Mouse (Mus musculus) thymus, postnatal 36 days (tissue): ENCODE measurements at regions not wholly inside any gene's neighbourhood (a gene's known extent, or its start where the extent isn't known, plus 50 kb on each side); places are given as distances from the start of the nearest gene placed in this dataset.
"Not testable (repeated sequence)": the region's sequence is repeated elsewhere in the genome, so short reads cannot be mapped to it uniquely, and the experiment has no call there.

Experiments used
- DNase-seq, 2 experiments: peaks; one replicate each; pipeline ENCODE4 v3.0.0; 2022; ENCODE audit warnings: mixed read lengths in 2 of 2

DNA sequence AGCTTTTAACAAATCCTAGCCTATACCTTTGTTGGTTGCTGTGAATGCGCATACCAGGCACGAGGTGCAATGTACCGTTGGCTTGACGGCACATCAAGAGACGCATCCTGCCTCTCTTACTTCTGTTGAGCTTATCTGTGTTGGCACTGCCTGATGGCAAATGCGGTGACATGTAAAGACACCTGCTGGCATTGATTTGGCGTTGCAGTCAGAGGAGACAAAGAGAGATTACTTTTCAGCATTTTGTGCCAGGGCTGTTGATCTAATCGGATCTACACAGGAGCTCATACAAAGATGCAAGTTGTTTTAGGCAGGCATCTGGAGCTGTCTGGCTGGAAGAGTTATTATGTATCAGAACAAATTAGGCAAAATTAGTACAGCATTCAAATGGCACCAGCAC is 331.5 kb upstream of the Cwc22 start:
- no peak for DNase-seq

- no peak for DNase-seq
Measured at GRCm38 (mm10) chr2:78274122-78274521, 327.9 kb upstream of the Cwc22 start.

DNA sequence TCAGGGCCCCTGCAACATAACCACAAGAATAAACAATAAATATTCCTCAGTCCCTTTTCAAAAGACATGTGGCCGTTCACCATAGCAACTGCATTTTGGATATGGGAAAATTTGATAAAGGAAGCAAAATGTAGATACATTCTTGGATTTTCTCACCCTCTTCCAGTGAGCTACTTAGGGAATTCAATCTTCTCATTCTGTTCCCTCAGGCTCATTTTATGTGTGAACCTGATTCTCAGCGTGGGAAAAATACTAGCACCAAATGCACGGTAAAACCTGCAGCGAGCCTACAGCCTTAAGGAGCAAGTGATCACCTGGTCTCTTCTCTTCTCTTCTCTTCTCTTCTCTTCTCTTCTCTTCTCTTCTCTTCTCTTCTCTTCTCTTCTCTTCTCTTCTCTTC is 322.5 kb upstream of the Cwc22 start:
- DNase-seq: no peak

DNA sequence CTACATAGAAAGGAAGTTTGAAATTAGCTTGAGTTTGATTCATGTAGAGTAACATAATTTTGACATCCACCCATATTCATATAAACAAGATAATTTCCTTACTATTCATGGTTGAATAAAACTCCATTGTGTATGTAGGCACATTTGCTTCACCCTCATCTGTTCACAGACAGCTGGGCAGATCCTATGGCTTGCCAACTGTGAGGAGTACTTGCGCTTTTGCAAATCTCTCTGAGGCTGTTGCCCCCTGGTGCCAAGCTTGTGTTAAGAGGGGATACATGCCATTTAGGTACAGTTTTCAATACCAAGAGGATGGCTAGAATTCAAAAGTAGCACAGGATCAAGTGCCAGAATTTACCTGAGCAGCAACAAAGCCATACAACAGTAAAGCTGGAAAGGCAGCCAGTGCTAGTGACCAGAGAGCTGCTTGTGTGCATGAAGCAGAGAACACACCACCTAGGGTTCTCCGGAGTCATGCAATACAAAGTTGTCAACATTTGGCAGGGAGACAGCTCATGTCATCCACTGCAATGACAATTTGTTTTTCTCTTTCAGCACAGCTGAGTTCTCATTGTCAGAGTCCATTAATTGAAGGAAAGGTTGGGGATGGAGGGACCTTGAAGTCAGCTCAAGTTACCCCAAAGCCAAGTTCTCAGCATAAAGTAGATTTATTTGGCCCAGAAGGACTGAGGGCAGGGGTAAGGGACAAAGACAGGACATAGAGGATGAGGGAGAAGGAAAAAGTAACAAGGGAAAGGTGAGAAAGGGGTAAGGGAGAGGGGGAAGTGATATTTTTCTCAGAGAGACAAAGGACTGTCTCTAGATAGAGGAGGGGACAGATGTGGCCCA is 321.6 kb upstream of the Cwc22 start:
- DNase-seq: no peak

DNA sequence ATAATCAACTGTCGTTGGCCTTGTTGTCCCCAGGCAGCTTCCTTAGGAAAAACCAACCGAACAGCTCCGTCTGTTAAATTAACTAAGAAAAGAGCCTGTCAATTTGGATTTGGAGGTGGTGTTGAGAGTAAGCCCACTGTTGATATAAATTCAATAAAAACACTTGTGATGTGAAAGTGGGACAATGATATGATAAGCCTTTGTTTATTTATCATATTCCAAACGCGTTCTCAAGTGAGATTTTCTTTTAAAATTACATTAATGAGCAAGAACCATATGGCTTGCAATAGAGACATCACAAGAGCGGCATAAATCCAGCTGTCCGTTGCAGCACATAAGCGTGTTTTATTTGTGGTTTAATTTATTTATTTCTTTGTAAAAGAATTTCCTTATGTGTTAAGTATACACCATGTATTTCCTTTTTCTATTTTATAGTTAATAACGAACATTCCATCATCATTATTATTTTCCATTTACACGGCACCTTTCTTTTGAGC is 307.5 kb upstream of the Cwc22 start:
- no peak for DNase-seq

GRCm38 (mm10) chr2:78246354-78246753 is 300.2 kb upstream of the Cwc22 start:
- DNase-seq: no peak

DNA sequence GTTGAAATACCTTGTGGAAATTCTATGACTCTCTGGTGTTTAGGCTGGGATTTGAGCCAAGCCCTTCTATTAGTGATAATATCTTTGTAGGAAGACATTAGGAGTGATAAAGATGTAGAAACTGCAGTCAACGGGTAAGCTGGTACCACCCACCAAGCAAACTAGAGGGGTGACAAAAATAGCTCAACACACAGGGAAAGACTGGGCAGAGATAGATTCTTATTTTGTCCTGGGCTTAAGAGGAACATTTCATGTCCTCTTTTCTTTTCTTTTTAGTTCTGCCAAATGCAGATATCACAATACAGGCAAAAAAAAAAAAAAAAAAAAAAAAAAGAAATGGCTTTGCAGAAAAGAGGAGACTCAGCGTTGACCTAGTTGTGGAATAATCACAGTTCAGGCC is 294.1 kb upstream of the Cwc22 start:
- DNase-seq: no peak

DNA sequence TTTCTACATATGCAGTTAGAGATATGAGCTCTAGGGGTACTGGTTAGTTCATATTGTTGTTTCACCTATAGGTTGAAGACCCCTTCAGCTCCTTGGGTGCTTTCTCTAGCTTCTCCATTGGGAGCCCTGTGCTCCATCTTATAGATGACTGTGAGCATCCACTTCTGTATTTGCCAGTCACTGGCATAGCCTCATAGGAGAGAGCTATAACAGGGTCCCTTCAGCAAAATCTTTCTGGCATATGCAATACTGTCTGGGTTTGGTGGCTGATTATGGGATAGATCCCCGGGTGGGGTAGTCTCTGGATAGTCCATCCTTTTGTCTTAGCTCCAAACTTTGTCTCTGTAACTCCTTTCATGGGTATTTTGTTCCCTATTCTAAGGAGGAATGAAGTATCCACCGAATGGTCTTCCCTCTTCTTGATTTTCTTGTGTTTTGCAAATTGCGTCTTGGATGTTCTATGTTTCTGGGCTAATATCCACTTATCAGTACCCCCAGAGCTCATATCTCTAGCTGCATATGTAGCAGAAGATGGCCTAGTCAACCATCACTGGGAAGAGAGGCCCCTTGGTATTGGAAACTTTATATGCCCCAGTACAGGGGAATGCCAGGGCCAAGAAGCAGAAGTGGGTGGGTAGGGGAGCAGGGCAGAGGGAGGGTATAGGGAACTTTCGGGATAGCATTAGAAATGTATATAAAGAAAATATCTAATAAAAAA is 279.4 kb upstream of the Cwc22 start:
- DNase-seq: not testable (repeated sequence)

DNA sequence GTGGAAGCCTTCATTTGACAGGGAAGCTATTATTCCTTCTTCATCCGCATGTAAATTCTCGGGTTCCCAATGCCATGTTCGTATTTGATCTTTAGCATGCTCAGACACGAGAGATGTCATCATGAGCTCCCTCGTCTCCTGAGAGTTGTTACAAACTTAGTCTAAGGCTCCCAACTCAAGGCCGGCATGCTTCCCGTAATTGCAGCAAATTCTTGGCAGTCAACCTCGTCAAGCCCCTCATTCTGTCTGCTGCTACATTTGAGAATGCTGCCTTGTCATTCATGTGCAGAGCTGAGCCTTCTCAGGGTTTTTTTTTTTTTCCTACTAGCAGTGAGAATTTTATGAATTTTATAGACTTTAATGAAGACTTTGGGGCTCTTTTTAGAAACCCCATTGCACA is 268.3 kb upstream of the Cwc22 start:
- no peak for DNase-seq

GRCm38 (mm10) chr2:78205125-78205524 is 258.9 kb upstream of the Cwc22 start:
- no peak for DNase-seq

GRCm38 (mm10) chr2:78196006-78196405 is 249.8 kb upstream of the Cwc22 start:
- DNase-seq: no peak

GRCm38 (mm10) chr2:78189620-78190019 is 243.4 kb upstream of the Cwc22 start:
- DNase-seq: no peak

GRCm38 (mm10) chr2:78184950-78185349 is 238.8 kb upstream of the Cwc22 start:
- DNase-seq: no peak

DNA sequence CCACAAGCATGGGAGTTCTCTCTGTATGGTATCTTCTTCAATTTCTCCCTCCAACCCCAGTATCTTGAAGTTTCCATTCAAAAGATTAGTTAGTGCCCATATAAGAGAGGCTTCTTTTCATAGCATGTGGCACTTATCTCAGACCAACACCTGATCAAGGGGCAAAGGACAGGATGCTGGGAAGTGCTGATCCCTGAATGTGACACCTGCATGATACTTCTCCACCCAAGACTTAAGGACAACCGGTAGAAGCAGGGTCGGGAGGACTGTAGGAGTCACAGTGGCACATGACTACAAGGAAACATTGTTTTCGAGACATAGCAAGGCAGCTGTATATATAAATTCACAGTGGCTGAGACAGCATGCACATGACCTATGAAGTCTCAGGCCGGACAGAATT is 227.6 kb upstream of the Cwc22 start:
- DNase-seq: no peak

- DNase-seq: no peak
Measured at GRCm38 (mm10) chr2:78172819-78173218, 226.6 kb upstream of the Cwc22 start.

GRCm38 (mm10) chr2:78170162-78170747 is 224.1 kb upstream of the Cwc22 start:
- no peak for DNase-seq

DNA sequence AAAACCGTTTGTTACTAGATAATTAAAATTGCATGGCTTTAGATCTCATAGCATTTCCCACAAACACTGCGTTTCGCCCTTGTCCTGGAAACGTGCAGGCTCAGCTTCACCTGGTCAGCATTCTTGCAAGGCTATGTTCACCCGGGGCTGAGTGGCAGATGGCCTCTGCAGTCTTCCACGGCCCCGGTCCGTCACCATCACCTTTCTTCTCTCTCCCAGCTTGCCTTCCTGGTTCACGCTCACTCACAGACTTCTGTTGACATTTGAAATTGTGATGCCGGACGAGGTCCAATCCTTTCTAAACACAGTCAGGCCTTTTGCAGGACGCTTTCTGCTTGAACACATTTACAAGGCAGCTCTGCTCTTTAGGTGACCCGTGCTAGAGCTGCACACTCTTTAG is 219.3 kb upstream of the Cwc22 start:
- no peak for DNase-seq

GRCm38 (mm10) chr2:78159877-78160485 is 213.8 kb upstream of the Cwc22 start:
- no peak for DNase-seq

DNA sequence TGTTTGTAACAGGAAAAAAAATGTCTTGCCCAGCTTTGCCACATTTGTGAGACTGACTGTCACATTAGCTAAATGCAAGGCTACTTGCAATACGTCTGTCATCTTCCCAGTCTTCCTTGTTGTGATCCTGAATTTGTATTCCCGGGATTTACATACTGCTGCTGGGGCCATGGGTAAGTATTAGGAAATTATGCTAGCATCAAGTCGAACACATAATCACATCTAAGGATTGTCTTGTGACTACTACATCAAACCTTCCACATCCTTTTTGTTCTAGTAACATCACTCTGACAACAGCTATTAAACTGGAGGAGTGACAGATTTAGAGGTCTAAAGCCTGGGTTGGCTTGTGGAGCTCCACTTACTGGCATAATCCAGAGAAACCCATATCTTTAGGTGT is 164.2 kb upstream of the Cwc22 start:
- DNase-seq: no peak

- no peak for DNase-seq
Measured at GRCm38 (mm10) chr2:78095536-78095935, 149.4 kb upstream of the Cwc22 start.

DNA sequence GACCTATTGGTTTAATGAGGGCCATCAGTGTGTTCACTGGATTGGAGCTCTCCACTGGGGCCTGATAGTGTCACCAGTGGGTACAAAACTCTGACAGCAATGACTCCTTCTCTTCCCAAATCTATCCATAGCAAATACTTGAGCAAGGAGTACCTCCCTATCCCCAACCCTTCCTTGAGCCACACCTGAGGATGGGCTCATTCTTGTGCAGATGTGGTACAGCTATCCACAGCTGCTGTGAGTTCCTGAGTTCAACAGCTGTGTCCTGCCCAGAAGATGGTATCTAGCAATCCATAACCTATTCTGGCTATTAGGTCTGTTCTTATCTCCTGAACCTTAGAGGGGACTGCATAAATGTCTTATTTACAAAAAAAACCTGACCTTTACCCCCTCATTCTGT is 148.7 kb upstream of the Cwc22 start:
- no peak for DNase-seq

DNA sequence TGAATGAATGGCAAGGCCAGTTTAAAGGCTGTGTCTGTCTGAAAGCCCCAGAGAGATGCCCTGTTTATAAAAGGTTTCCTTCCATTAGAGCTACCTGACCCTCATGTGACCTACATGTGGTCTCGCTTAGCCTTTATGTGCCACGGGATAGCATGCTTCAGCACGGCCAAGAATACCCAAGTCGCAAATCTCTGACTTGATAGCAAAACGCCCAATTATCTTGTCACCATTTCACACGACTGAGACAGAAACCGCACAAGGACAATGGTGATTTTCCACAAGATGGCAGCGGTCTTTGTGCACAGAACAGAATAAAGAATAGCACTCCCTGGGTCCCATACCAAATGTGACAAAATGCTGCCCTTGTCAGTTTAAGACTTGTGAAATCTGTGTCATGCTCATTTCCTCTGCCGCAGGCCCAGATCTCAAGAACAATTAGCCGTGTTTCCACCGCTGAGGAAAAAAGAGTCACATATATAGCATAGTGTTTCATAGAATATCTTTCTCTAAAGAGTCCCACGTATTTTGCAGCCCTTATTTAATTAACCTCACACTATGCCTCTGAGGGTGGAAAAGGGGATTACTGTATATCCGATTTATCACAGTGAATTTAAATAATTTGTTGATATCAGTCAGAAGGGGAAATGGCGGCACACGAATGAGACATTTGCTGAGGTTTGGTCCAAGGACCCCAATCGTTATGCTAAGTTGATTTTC is 118.3 kb upstream of the Cwc22 start:
- no peak for DNase-seq
